Mouse (Mus musculus): Measurements from ENCODE around the gene Gm13285. TPM values are rescaled to one million over a fixed set of nuclear protein-coding genes. Genes with fewer than 3 reads are reported as not detected.

Gm13285 gene
- polyA plus RNA-seq, 1 experiment: not detected

Other genes starting within 250 kb of the Gm13285 start
- gene Ifna15, start 241.4 kb upstream of the Gm13285 start, polyA plus RNA-seq (2012; rRNA removed): not detected in 2 replicates
- not detected in 2 replicates for gene Ifna14, start 227.9 kb upstream of the Gm13285 start, polyA plus RNA-seq (2012; rRNA removed)
- gene Ifna9, start 207.3 kb upstream of the Gm13285 start, polyA plus RNA-seq (2012; rRNA removed): not detected in 2 replicates
- not detected in 2 replicates for gene Ifna12, start 196.3 kb upstream of the Gm13285 start, polyA plus RNA-seq (2012; rRNA removed)
- not detected in 2 replicates for gene C87499, start 165.3 kb upstream of the Gm13285 start, polyA plus RNA-seq (2012; rRNA removed)
- gene Ifna13, start 155.2 kb upstream of the Gm13285 start, polyA plus RNA-seq (2012; rRNA removed): not detected in 2 replicates
- gene Ifna16, start 122.7 kb upstream of the Gm13285 start, polyA plus RNA-seq (2012; rRNA removed): not detected in 2 replicates
- gene Ifna2, start 115.8 kb upstream of the Gm13285 start, polyA plus RNA-seq (2012; rRNA removed): not detected in 2 replicates
- gene Ifnab, start 108.3 kb upstream of the Gm13285 start, polyA plus RNA-seq (2012; rRNA removed): not detected in 2 replicates
- gene Gm26566, start 77.9 kb upstream of the Gm13285 start, polyA plus RNA-seq (2012; rRNA removed): 1.2 and 1.6 TPM in 2 replicates
- gene Klhl9, start 77.2 kb upstream of the Gm13285 start, polyA plus RNA-seq (2012; rRNA removed): 43.1 and 44.2 TPM in 2 replicates
- not detected in 2 replicates for gene Gm13271, start 44.8 kb upstream of the Gm13285 start, polyA plus RNA-seq (2012; rRNA removed)
- gene Gm13283, start 39.5 kb upstream of the Gm13285 start, polyA plus RNA-seq (2012; rRNA removed): 0.06 TPM in 1 of 2 replicates, not detected in the other
- not detected in 2 replicates for gene Gm13290, start 25.8 kb upstream of the Gm13285 start, polyA plus RNA-seq (2012; rRNA removed)
- gene Gm13289, start 22.7 kb upstream of the Gm13285 start, polyA plus RNA-seq (2012; rRNA removed): not detected in 2 replicates
- gene Gm13272, start 19.8 kb upstream of the Gm13285 start, polyA plus RNA-seq (2012; rRNA removed): not detected in 2 replicates
- not detected in 2 replicates for gene Ifnz, start 17.5 kb upstream of the Gm13285 start, polyA plus RNA-seq (2012; rRNA removed)
- gene Gm13276, start 14.0 kb upstream of the Gm13285 start, polyA plus RNA-seq (2012; rRNA removed): not detected in 2 replicates
- gene Gm13277, start 11.0 kb upstream of the Gm13285 start, polyA plus RNA-seq (2012; rRNA removed): not detected in 2 replicates
- gene Gm13278, start 8.1 kb upstream of the Gm13285 start, polyA plus RNA-seq (2012; rRNA removed): not detected in 2 replicates
- not detected in 2 replicates for gene Gm13275, start 5.2 kb upstream of the Gm13285 start, polyA plus RNA-seq (2012; rRNA removed)
- gene Gm13279, start 2.3 kb upstream of the Gm13285 start, polyA plus RNA-seq (2012; rRNA removed): not detected in 2 replicates
- gene Gm13287, start 3.6 kb downstream of the Gm13285 start, polyA plus RNA-seq (2012; rRNA removed): not detected in 2 replicates
- gene Gm13288, start 5.9 kb downstream of the Gm13285 start, polyA plus RNA-seq (2012; rRNA removed): 0.01 TPM in 1 of 2 replicates, not detected in the other
- gene Ifna7, start 16.6 kb downstream of the Gm13285 start, polyA plus RNA-seq (2012; rRNA removed): not detected in 2 replicates
- not detected in 2 replicates for gene Ifna11, start 20.3 kb downstream of the Gm13285 start, polyA plus RNA-seq (2012; rRNA removed)
- not detected in 2 replicates for gene Ifna6, start 27.8 kb downstream of the Gm13285 start, polyA plus RNA-seq (2012; rRNA removed)
- not detected in 2 replicates for gene Ifna5, start 35.9 kb downstream of the Gm13285 start, polyA plus RNA-seq (2012; rRNA removed)
- gene Ifna4, start 42.2 kb downstream of the Gm13285 start, polyA plus RNA-seq (2012; rRNA removed): not detected in 2 replicates
- gene Ifna1, start 50.4 kb downstream of the Gm13285 start, polyA plus RNA-seq (2012; rRNA removed): not detected in 2 replicates
- not detected in 2 replicates for gene Ifne, start 80.5 kb downstream of the Gm13285 start, polyA plus RNA-seq (2012; rRNA removed)

Measured in central nervous system, embryonic 14 days (tissue).